Mouse (Mus musculus) lung, postnatal 0 days (tissue): ENCODE data around the gene Chst10.
A peak's percentile ranks its signal among the peaks of the same experiment; 100 is the strongest.

ENCODE experiments used
- CTCF ChIP-seq: IDR thresholded peaks from 2 replicates; pipeline ENCODE4 v1.5.1; 2016; ENCODE audit warnings: antibody characterized with exemption, mild to moderate bottlenecking
- EP300 ChIP-seq: IDR thresholded peaks from 2 replicates; pipeline ENCODE4 v1.6.1; 2016; ENCODE audit warnings: antibody characterized with exemption, mild to moderate bottlenecking, control low read depth

DNA sequence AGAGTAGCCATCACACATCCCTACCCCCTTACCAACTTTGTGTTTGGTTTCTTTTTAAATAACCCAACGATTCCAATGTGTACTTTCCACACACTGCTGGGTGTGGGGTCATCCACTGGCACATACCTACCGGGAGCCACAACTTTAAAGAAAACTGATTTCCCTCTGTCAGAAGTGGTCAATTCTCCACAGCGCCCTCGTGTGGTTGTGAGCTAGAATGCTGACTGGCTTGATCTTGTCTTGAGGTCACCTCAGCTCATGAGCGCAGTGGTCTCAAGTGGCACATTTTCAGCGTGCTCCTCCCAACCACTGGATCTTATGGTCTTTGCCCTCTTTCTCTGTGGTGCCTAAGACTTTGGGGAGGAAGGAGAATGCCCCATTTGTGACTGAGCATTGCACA is 38.8 kb upstream of the Chst10 start:
- TF ChIP-seq CTCF (peak; percentile 67), EP300 (no peak)
